Mouse (Mus musculus) cerebellum, adult 2 months (tissue): Measurements from ENCODE around the gene Aim2.
A peak's percentile ranks its signal among the peaks of the same experiment; 100 is the strongest.

Experiments used
- CTCF ChIP-seq: fragments of 200-500 bp; IDR thresholded peaks from 2 replicates; pipeline ENCODE4 v1.5.1; 2011; ENCODE audit warnings: low read depth, mild to moderate bottlenecking, control low read depth, low read length, moderate library complexity, borderline replicate concordance; ENCODE audit not compliant: insufficient read depth
- POLR2A ChIP-seq: fragments of 200-500 bp; IDR thresholded peaks from 2 replicates; pipeline ENCODE4 v1.6.1; 2011; ENCODE audit warnings: low read length, control low read depth, borderline replicate concordance; ENCODE audit not compliant: insufficient read depth

- no peak for TF ChIP-seq POLR2A
- TF ChIP-seq CTCF: peak; percentile 86
Observed at GRCm38 (mm10) chr1:173323839-173324585, 26.7 kb upstream of the Aim2 start.
